Mouse (Mus musculus): ENCODE results near the gene 2010111I01Rik.
"Not testable (repeated sequence)": the region's sequence is repeated elsewhere in the genome, so short reads cannot be mapped to it uniquely, and the experiment has no call there.

The 2010111I01Rik gene

GRCm38 (mm10) chr13:62955997-62956396 lies 8.7 kb upstream of the 2010111I01Rik start:
- no peak for DNase-seq (ENCODE audit: low read depth, low spot score)

DNA sequence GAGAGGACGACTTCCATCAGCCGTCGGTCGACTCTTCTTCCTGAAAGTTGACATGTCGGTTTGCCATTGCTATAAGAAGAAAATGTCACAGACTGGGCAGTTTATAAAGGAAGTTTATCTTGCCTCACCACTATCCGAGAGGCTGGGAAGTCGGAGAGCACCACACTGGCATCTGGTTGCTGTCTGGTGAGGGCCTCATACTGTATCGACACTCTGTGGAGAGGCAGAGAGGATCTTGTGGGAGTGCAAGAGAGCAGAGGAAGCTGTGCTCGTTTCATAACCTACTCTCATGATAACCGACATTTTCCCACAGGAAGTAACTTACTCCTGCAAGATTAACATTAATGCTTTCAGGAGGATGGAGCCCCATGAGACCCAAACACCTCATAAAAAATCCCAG lies 7.9 kb upstream of the 2010111I01Rik start:
- no peak for DNase-seq (ENCODE audit: low read depth, low spot score)

DNA sequence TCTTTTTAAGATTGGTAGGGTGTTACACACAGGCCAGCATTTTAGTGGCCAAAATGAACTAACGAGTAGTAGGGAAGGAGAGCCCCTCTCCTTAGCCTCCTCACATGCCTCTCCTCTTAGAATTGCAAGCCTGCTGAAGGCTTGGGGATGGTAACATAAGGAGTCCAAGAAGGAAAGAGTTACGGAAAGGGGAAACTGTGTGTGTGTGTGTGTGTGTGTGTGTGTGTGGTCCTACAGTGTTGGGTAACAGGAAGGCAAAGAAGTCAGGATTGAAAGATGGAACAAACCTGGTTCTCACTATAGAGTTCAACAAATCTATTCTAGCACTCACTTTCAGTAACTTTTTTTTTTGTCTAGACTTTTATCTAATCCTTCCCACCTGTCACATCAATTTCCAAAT lies 1.3 kb upstream of the 2010111I01Rik start:
- no peak for DNase-seq (ENCODE audit: low read depth, low spot score)

DNA sequence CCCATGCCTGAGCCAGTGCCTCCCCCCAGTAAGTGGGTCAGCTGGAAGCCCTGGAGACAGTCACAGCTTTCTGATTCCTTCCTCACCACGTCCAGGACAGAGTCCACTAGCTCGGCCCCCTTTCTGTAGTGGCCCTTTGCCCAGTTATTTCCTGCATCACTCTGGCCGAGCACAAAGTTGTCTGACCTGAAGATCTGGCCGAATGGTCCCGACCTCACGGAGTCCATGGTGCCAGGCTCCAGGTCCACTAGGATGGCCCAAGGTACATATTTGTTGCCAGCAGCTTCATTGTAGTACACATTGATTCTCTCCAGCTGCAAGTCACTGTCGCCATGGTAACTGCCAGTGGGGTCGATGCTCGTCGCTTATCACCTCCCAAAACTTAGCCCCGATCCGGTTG lies 3.5 kb downstream of the 2010111I01Rik start:
- peak; percentile 28 for DNase-seq (ENCODE audit: low read depth, low spot score)

- DNase-seq (ENCODE audit: low read depth, low spot score): no peak
These were observed 6.0 kb downstream of the 2010111I01Rik start for GRCm38 (mm10) chr13:62970515-62971269.

- DNase-seq (ENCODE audit: low read depth, low spot score): no peak
These were observed 7.7 kb downstream of the 2010111I01Rik start for GRCm38 (mm10) chr13:62972403-62972802.

GRCm38 (mm10) chr13:62973111-62973510 lies 8.4 kb downstream of the 2010111I01Rik start:
- DNase-seq (ENCODE audit: low read depth, low spot score): no peak

GRCm38 (mm10) chr13:62978104-62978503 lies 13.4 kb downstream of the 2010111I01Rik start:
- DNase-seq (ENCODE audit: low read depth, low spot score): no peak

DNA sequence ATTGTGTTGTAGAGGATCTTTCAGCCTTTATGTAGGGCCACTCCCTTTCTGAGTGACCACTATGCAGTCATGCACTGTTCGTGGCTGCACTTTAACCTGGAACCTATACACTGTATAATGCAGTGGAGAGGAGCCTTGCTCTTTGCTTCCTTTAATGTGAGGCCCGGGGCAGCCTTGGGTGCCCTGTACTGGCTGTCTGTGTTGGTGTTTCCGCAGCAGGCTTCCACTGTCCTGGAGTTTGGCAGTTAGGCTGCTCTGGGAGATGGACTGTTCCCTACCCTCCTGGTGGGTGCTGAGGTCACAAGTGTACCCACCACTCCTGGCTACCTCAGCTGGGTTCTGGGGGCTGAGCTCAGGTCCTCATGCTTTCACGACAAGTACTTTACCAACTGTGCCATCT lies 14.1 kb downstream of the 2010111I01Rik start:
- DNase-seq (ENCODE audit: low read depth, low spot score): no peak

- no peak for DNase-seq (ENCODE audit: low read depth, low spot score)
These were observed 14.5 kb downstream of the 2010111I01Rik start for GRCm38 (mm10) chr13:62979215-62979614.

- DNase-seq (ENCODE audit: low read depth, low spot score): no peak
These were observed 15.4 kb downstream of the 2010111I01Rik start for GRCm38 (mm10) chr13:62980131-62980530.

GRCm38 (mm10) chr13:62984485-62984884 lies 19.8 kb downstream of the 2010111I01Rik start:
- DNase-seq (ENCODE audit: low read depth, low spot score): no peak

DNA sequence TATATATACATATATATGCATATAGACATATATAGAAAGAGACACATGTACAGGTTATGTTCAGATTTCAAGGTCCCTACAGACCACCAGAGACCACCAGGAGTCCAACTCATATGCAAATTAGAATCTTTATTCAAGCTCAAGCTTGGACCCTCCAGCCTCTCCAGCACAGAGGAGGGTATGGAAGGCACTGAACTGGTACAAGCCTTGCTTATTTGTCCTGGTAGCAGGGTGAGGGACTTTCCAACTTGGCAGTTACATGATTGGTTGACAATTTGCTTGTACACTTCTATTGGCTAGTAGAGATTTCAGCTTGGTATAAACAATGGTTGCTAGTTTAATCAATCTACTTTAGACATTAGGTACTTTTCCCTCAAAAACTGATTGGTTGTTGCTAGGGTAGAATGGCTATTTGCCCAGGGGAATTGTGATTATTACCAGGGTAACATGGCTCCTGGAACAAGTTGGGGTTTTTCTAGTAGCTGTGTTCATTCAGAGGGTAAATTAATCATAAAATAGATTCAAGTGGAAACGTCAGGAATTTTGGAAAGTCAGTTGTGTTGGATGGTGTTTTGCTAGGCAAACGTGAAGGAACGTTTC lies 25.3 kb downstream of the 2010111I01Rik start:
- DNase-seq (ENCODE audit: low read depth, low spot score): no peak

- no peak for DNase-seq (ENCODE audit: low read depth, low spot score)
These were observed 29.1 kb downstream of the 2010111I01Rik start for GRCm38 (mm10) chr13:62993543-62994477.

GRCm38 (mm10) chr13:62996767-62997166 lies 32.1 kb downstream of the 2010111I01Rik start:
- DNase-seq (ENCODE audit: low read depth, low spot score): no peak

DNA sequence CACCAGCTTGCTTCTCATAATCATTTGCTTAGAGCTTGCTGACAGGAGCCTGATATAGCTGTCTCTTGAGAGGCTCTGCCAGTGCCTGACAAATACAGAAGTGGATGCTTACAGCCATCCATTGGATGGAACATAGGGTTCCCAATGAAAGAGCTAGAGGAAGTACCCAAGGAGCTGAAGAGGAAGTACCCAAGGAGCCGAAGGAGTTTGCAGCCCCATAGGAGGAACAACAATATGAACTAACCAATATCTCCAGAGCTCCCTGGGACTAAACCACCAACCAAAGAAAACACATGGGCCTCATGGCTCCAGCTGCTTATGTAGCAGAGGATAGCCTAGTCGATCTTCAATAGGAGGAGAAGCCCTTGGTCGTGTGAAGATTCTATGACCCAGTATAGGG lies 42.8 kb downstream of the 2010111I01Rik start:
- not testable (repeated sequence) for DNase-seq (ENCODE audit: low read depth, low spot score)

DNA sequence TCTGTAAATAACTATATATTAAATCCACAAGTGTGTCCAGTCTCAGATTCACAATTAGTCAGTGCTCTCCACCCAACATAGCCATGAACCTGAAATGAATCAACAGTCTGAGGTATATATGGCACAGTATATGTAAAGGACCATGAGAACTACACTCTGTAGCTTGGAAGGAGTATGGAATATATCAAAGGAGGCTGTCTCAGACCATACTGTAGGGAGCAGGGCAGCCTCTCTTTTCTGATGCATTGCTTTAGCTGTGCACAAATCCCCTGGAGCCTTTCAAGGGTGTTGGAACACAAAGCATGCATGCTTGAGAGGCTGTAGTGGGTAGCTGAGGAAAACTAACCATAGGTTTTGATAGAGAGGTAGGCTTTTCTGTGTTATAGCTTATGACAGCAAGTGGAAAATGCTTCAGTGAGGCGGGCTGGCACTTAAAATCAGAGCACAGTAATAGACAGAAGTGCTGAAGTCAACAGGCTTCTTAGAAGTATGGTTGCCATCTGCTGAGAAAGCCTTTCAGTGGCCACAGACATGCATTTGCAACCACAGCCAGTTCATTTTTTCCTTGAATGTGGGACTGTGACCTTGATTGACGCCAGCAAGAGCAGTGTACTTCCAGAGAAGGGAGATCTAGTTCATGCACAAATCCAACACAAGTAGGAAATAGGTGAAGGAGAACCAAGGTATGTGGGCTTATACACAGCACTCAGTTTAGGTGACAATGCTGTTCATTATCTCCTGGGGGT lies 45.8 kb downstream of the 2010111I01Rik start:
- DNase-seq (ENCODE audit: low read depth, low spot score): no peak

GRCm38 (mm10) chr13:63014353-63014752 lies 49.7 kb downstream of the 2010111I01Rik start:
- no peak for DNase-seq (ENCODE audit: low read depth, low spot score)

DNA sequence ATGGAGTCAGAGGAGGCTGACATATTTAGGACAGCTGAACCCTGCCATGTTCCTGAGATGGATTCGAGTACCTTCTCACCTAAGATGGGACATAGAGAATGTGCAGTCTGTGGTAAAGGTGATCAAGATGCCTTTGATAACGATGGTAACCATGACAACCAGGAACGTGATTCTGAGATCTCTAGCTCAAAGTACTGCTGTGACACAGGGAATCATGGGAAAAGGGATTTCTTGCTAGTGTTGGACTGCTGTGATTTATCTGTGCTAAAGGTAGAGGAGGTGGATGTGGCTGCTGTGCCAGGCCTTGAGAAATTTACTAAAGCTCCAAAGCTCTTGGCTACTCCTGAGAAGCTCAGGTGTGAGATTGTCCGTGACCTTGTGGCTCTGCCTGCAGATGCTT lies 50.7 kb downstream of the 2010111I01Rik start:
- peak; percentile 32 for DNase-seq (ENCODE audit: low read depth, low spot score)

DNA sequence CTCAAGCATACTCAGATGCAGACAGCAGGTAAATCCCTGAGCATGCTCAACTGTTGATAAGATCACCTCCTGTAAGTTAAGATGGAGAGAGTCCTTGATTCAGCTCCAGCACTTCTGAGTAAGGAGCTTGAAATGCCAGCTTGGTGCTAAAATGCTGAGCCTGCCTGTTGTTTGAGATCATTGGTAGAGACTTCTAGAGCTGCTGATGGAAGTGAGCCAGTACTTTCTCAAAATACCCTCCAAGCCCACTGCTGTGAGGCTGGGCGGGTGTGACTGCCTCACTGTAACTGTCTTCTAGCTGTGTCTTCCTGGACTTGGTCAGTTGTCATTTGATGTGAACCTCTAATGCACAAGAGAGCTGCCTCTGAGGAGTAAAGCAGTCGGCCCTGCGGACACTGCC lies 51.4 kb downstream of the 2010111I01Rik start:
- no peak for DNase-seq (ENCODE audit: low read depth, low spot score)
